Mouse (Mus musculus) embryonic facial prominence, embryonic 14.5 days (tissue): ENCODE data around the gene Ccdc38. TPM values are rescaled to one million over a fixed set of nuclear protein-coding genes. Genes with fewer than 3 reads are reported as not detected.

ENCODE experiments used
- ATAC-seq: fragments of 200-750 bp; cut with Nextera tagmentation; 2 replicates; pipeline ENCODE4 v1.8.0; 2017; ENCODE audit warnings: low read depth, moderate number of reproducible peaks, moderate TSS enrichment
- DNase-seq: peaks from one replicate; pipeline ENCODE4 v3.0.0-alpha.2; 2015; ENCODE audit warnings: low spot score
- H3K27ac ChIP-seq: fragments of 300-500 bp; sonication (generic); replicated peaks from 2 replicates; pipeline ENCODE4 v1.5.1; 2014; ENCODE audit warnings: low read depth, mild to moderate bottlenecking, low read length, moderate library complexity
- H3K27me3 ChIP-seq: fragments of 300-500 bp; sonication (generic); replicated peaks from 2 replicates; pipeline ENCODE4 v1.6.1; 2014; ENCODE audit warnings: low read length; ENCODE audit not compliant: control insufficient read depth, insufficient read depth
- H3K36me3 ChIP-seq: fragments of 300-500 bp; sonication (generic); 2 replicates; pipeline ENCODE4 v1.6.1; 2014; ENCODE audit warnings: low read length, mixed read lengths; ENCODE audit not compliant: control insufficient read depth, insufficient read depth
- H3K4me1 ChIP-seq: fragments of 300-500 bp; sonication (generic); 2 replicates; pipeline ENCODE4 v1.6.1; 2014; ENCODE audit warnings: antibody characterized with exemption, low read length; ENCODE audit not compliant: control insufficient read depth, insufficient read depth
- H3K4me2 ChIP-seq: fragments of 300-500 bp; sonication (generic); 2 replicates; pipeline ENCODE4 v1.6.1; 2014; ENCODE audit warnings: low read depth, mild to moderate bottlenecking, low read length, moderate library complexity, mixed read lengths
- H3K4me3 ChIP-seq: fragments of 300-500 bp; sonication (generic); 2 replicates; pipeline ENCODE4 v1.5.1; 2014; ENCODE audit warnings: low read depth, mild to moderate bottlenecking, low read length
- H3K9ac ChIP-seq: fragments of 300-500 bp; sonication (generic); 2 replicates; pipeline ENCODE4 v1.6.1; 2014; ENCODE audit warnings: low read depth, mild to moderate bottlenecking, low read length, moderate library complexity, mixed read lengths
- H3K9me3 ChIP-seq: fragments of 300-500 bp; sonication (generic); 2 replicates; pipeline ENCODE4 v1.6.1; 2016; ENCODE audit warnings: low read length; ENCODE audit not compliant: control insufficient read depth
- WGBS: fragments of 180-500 bp; shearing (Covaris S2); extraction: QIAGEN DNeasy Blood & Tissue Kit; methylation state at CpG from one replicate; pipeline ENCODE4 v1.1.7; 2014; 5-methylcytosine and 5-hydroxymethylcytosine counted together
- polyA plus RNA-seq: library from polyadenylated mRNA; unstranded; fragments of >200 nt; fragmentation: Nextera tagmentation; extraction: Ambion mirVana; gene quantifications from 2 replicates; pipeline ENCODE4 v1.2.1, GENCODE M21; 2014

Ccdc38 gene
- 0.71 and 0.90 TPM in 2 replicates for polyA plus RNA-seq

- Histone ChIP-seq H3K9ac (peak within 1 kb of the TSS; percentile 50), H3K4me3 (peak within 1 kb of the TSS; percentile 42), H3K27me3 (peaks cover 5% of the 10 kb centered on the region; the same call in 1 of the 2 replicates), H3K4me1 (peaks cover 6% of the 10 kb centered on the region), H3K4me2 (peak within 1 kb of the TSS; percentile 90), H3K9me3 (no peaks in the 10 kb centered on the region), H3K27ac (no peak within 1 kb of the TSS), H3K36me3 (no peaks in the 10 kb centered on the region)
- WGBS = 69% methylated on average over 17 of the region's 17 CpGs
- ATAC-seq (no peak), DNase-seq (no peak)
Measured at GRCm38 (mm10) chr10:93540431-93541210, at the start of gene Ccdc38. Gene Ccdc38 (plus strand): TSS chr10:93540632.

- WGBS = 13% methylated on average over 10 of the region's 10 CpGs
- ATAC-seq = no peak
- Histone ChIP-seq H3K4me3 (no peak overlapping the region), H3K9ac (no peak overlapping the region), H3K27me3 (no peaks in the 10 kb centered on the region), H3K27ac (no peak overlapping the region), H3K4me1 (no peaks in the 10 kb centered on the region), H3K9me3 (no peaks in the 10 kb centered on the region), H3K4me2 (no peak overlapping the region), H3K36me3 (no peaks in the 10 kb centered on the region)
- peak; percentile 59 for DNase-seq
Measured at GRCm38 (mm10) chr10:93500864-93501263, 39.6 kb upstream of the Ccdc38 start.

GRCm38 (mm10) chr10:93501346-93501745 lies 39.1 kb upstream of the Ccdc38 start:
- 66% methylated on average over 10 of the region's 10 CpGs for WGBS
- no peaks in the 10 kb centered on the region for H3K4me1 ChIP-seq
- H3K4me3 ChIP-seq = no peak overlapping the region
- no peaks in the 10 kb centered on the region for H3K36me3 ChIP-seq
- ATAC-seq (no peak), DNase-seq (peak; percentile 14)
- H3K4me2 ChIP-seq = no peak overlapping the region
- no peaks in the 10 kb centered on the region for H3K9me3 ChIP-seq
- H3K27me3 ChIP-seq = no peaks in the 10 kb centered on the region
- no peak overlapping the region for H3K9ac ChIP-seq
- H3K27ac ChIP-seq = no peak overlapping the region

GRCm38 (mm10) chr10:93508383-93508970 lies 32.0 kb upstream of the Ccdc38 start:
- no peak for ATAC-seq
- H3K4me2 ChIP-seq = no peak overlapping the region
- H3K9me3 ChIP-seq = no peaks in the 10 kb centered on the region
- H3K4me3 ChIP-seq = no peak overlapping the region
- no peaks in the 10 kb centered on the region for H3K4me1 ChIP-seq
- H3K36me3 ChIP-seq = no peaks in the 10 kb centered on the region
- no peak overlapping the region for H3K27ac ChIP-seq
- peak; percentile 21 for DNase-seq
- H3K9ac ChIP-seq = no peak overlapping the region
- WGBS = 67% methylated on average over 7 of the region's 7 CpGs
- H3K27me3 ChIP-seq = no peaks in the 10 kb centered on the region

DNA sequence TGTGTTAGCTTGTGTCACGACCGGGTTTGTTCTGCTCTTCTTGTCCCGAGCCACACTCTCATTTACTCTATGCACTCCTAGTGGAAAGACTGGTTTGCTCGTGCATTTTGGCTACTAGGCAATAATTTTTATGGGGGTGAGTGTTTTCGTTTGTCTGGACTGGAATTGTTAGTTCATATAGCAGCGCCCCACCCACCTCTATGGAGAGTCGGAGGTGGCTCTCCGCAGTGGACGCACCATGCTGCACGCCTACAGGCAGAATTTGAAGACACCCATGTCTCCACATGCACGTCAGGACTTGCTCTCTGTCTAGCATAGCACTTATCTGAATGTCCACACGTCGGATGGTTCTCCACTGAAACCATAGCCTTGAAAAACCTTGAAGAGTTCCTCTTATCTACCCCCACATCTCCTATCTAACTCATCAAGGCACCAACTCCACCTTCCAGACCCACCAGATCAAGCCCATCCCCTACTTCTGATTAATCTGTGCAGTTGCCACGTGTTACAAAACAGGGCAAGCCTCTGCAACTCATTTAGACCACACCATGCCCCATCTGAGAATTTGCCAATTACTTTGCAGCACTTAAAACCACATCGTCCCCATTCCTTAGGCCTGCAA lies 30.8 kb upstream of the Ccdc38 start:
- Histone ChIP-seq H3K9me3 (no peaks in the 10 kb centered on the region), H3K4me3 (no peak overlapping the region), H3K36me3 (no peaks in the 10 kb centered on the region), H3K27ac (no peak overlapping the region), H3K27me3 (no peaks in the 10 kb centered on the region), H3K4me1 (no peaks in the 10 kb centered on the region), H3K9ac (no peak overlapping the region), H3K4me2 (no peak overlapping the region)
- no peak for DNase-seq
- no peak for ATAC-seq
- WGBS = 82% methylated on average over 15 of the region's 15 CpGs

DNA sequence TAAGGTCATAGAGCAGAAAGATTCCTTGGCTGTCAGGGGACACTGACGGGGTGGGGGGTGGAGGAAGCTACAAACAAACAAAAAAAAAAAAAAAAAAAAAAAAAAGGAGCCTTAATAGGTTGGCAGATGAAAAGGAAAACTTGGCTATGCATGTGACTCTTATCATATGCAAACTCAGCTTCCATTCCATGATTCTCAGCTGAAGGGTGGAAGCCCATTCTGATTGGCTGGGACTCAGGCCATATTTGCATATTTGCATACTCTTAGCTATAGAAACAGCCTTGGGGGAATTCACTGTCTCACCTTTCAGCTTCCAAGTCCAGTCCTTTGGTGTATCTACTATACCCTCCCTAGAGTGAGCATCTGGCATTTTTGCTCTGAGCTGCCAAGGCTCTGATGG lies 25.0 kb upstream of the Ccdc38 start:
- DNase-seq (peak; percentile 33), ATAC-seq (no peak)
- Histone ChIP-seq H3K36me3 (no peaks in the 10 kb centered on the region), H3K9me3 (no peaks in the 10 kb centered on the region), H3K4me2 (no peak overlapping the region), H3K9ac (no peak overlapping the region), H3K27me3 (no peaks in the 10 kb centered on the region), H3K4me3 (no peak overlapping the region), H3K27ac (no peak overlapping the region), H3K4me1 (no peaks in the 10 kb centered on the region)
- 35% methylated on average over 1 of the region's 1 CpGs for WGBS

DNA sequence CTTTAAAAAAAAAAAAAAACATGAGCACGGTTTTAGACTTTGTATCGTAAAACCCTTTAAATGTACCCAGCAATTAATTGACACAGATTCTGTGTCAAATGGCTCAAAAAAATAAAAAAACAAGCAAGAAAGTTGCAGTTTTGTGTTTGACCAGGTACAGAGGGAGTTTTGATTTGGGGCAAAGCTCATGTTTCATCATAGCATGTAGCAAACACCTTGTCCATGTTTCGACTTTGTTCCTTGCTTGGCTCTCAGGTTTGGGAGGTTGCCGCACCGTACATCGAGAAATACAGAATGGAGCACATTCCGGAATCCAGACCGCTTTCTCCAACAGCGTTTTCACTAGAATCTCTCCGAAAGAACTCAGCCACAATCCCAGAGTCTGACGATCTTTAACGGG lies 24.5 kb upstream of the Ccdc38 start:
- Histone ChIP-seq H3K4me1 (no peaks in the 10 kb centered on the region), H3K27ac (no peak overlapping the region), H3K36me3 (no peaks in the 10 kb centered on the region), H3K4me3 (no peak overlapping the region), H3K9ac (no peak overlapping the region), H3K9me3 (no peaks in the 10 kb centered on the region), H3K27me3 (no peaks in the 10 kb centered on the region), H3K4me2 (no peak overlapping the region)
- 81% methylated on average over 12 of the region's 12 CpGs for WGBS
- no peak for ATAC-seq
- DNase-seq = no peak

DNA sequence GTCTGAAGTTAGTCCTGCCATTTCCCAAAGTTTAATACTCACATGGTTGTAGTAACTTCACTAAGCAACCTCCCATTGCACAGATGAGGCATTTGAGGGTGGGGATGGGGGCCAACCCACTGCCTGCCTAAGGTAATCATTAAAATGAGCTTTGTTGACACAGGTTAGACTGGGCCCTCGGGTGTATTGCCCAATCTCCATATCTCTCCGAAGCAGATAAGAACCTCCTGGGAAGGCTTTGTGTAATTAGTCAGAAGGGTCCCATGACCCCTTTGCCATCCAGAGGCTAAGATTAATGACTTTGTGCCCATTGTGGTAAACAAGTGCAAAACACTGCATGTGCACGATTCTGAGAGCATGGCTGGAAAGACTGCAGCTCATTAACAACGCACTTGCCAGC lies 22.7 kb upstream of the Ccdc38 start:
- no peak for DNase-seq
- Histone ChIP-seq H3K27ac (no peak overlapping the region), H3K36me3 (no peaks in the 10 kb centered on the region), H3K4me3 (no peak overlapping the region), H3K4me1 (no peaks in the 10 kb centered on the region), H3K9me3 (no peaks in the 10 kb centered on the region), H3K9ac (no peak overlapping the region), H3K4me2 (no peak overlapping the region), H3K27me3 (no peaks in the 10 kb centered on the region)
- 65% methylated on average over 4 of the region's 4 CpGs for WGBS
- ATAC-seq = no peak
